Mouse (Mus musculus) mesoderm, embryonic 11.5 days (tissue): ENCODE data around the gene Chn2.

Experiments used
- DNase-seq: peaks from one replicate; pipeline ENCODE4 v3.0.0-alpha.2; 2012; ENCODE audit warnings: low read depth, low spot score

The Chn2 gene

GRCm38 (mm10) chr6:54231769-54232558 is 192.6 kb downstream of the Chn2 start:
- no peak for DNase-seq

GRCm38 (mm10) chr6:54236441-54236840 is 197.1 kb downstream of the Chn2 start:
- no peak for DNase-seq

GRCm38 (mm10) chr6:54241761-54242160 is 202.4 kb downstream of the Chn2 start:
- DNase-seq: no peak

- DNase-seq: no peak
Measured at GRCm38 (mm10) chr6:54242286-54242685, 202.9 kb downstream of the Chn2 start.

GRCm38 (mm10) chr6:54248354-54249252 is 209.2 kb downstream of the Chn2 start:
- DNase-seq: peak; percentile 58

- no peak for DNase-seq
Measured at GRCm38 (mm10) chr6:54251401-54252191, 212.2 kb downstream of the Chn2 start.

- no peak for DNase-seq
Measured at GRCm38 (mm10) chr6:54253206-54253605, 213.9 kb downstream of the Chn2 start.

- no peak for DNase-seq
Measured at GRCm38 (mm10) chr6:54253881-54254280, 214.5 kb downstream of the Chn2 start.

- DNase-seq: no peak
Measured at GRCm38 (mm10) chr6:54254759-54255158, 215.4 kb downstream of the Chn2 start.

GRCm38 (mm10) chr6:54255321-54255720 is 216.0 kb downstream of the Chn2 start:
- DNase-seq: no peak

- no peak for DNase-seq
Measured at GRCm38 (mm10) chr6:54256397-54256796, 217.0 kb downstream of the Chn2 start.

- no peak for DNase-seq
Measured at GRCm38 (mm10) chr6:54257552-54257951, 218.2 kb downstream of the Chn2 start.

GRCm38 (mm10) chr6:54258462-54258861 is 219.1 kb downstream of the Chn2 start:
- no peak for DNase-seq

- no peak for DNase-seq
Measured at GRCm38 (mm10) chr6:54262732-54263131, 223.4 kb downstream of the Chn2 start.

- no peak for DNase-seq
Measured at GRCm38 (mm10) chr6:54263890-54264289, 224.5 kb downstream of the Chn2 start.

GRCm38 (mm10) chr6:54264537-54264936 is 225.2 kb downstream of the Chn2 start:
- DNase-seq: no peak

GRCm38 (mm10) chr6:54265384-54265783 is 226.0 kb downstream of the Chn2 start:
- no peak for DNase-seq

GRCm38 (mm10) chr6:54272556-54273378 is 233.4 kb downstream of the Chn2 start:
- no peak for DNase-seq

GRCm38 (mm10) chr6:54273379-54273730 is 234.0 kb downstream of the Chn2 start:
- DNase-seq: no peak

- DNase-seq: no peak
Measured at GRCm38 (mm10) chr6:54277234-54277633, 237.9 kb downstream of the Chn2 start.

GRCm38 (mm10) chr6:54277828-54278227 is 238.5 kb downstream of the Chn2 start:
- no peak for DNase-seq
